Mouse (Mus musculus): ENCODE results near the gene Rnf38. TPM values are rescaled to one million over a fixed set of nuclear protein-coding genes. Genes with fewer than 3 reads are reported as not detected.
A peak's percentile ranks its signal among the peaks of the same experiment; 100 is the strongest.

Rnf38 gene
- polyA plus RNA-seq (2012; rRNA removed) (107 and 164 TPM in 2 replicates), polyA plus RNA-seq (2014; fragmentation: Nextera tagmentation; extraction: Ambion mirVana) (26.8 and 29.3 TPM in 2 replicates)

- no peak for DNase-seq (ENCODE audit: low spot score)
- H3K27me3 ChIP-seq (ENCODE audit: control insufficient read depth, insufficient read depth, low read length), result no peaks in the 10 kb centered on the region
- peak within 1 kb of the TSS; percentile 82 for H3K9ac ChIP-seq (ENCODE audit: low read depth, low read length, severe bottlenecking)
- no peak for ATAC-seq (ENCODE audit: low FRiP score, low read depth)
- peak within 1 kb of the TSS; percentile 78 for H3K4me3 ChIP-seq (replicated peaks; ENCODE audit: low read length)
- TF ChIP-seq POLR2A (IDR thresholded peaks at IDR 0.05; ENCODE audit: borderline replicate concordance, extremely low read depth, insufficient read depth, insufficient read length), result no peak
- H3K27ac ChIP-seq (replicated peaks; ENCODE audit: low read depth, low read length), result peak within 1 kb of the TSS; percentile 92
- H3K36me3 ChIP-seq (ENCODE audit: control insufficient read depth, insufficient read depth, low read length), result no peaks in the 10 kb centered on the region
- H3K4me2 ChIP-seq (replicated peaks; ENCODE audit: low read depth, low read length, severe bottlenecking), result peak within 1 kb of the TSS; percentile 90
- 0% methylated on average over 5 of the region's 61 CpGs for WGBS
- no peaks in the 10 kb centered on the region for H3K9me3 ChIP-seq (ENCODE audit: control insufficient read depth, low read length)
- peaks cover 17% of the 10 kb centered on the region for H3K4me1 ChIP-seq (ENCODE audit: control insufficient read depth, insufficient read depth, low read length)
Observed at GRCm38 (mm10) chr4:44233713-44234003, at the start of gene Rnf38. Gene Rnf38 (minus strand): TSS chr4:44233789.

GRCm38 (mm10) chr4:44281597-44282265, 48.1 kb upstream of the Rnf38 start:
- TF ChIP-seq POLR2A (IDR thresholded peaks at IDR 0.05; ENCODE audit: borderline replicate concordance, extremely low read depth, insufficient read depth, insufficient read length), result no peak
- Histone ChIP-seq H3K9me3 (ENCODE audit: control insufficient read depth, low read length) (no peaks in the 10 kb centered on the region), H3K4me1 (ENCODE audit: control insufficient read depth, insufficient read depth, low read length) (no peaks in the 10 kb centered on the region), H3K9ac (ENCODE audit: low read depth, low read length, severe bottlenecking) (no peak overlapping the region), H3K4me2 (replicated peaks; ENCODE audit: low read depth, low read length, severe bottlenecking) (no peak overlapping the region), H3K4me3 (replicated peaks; ENCODE audit: low read length) (no peak overlapping the region), H3K27me3 (ENCODE audit: control insufficient read depth, insufficient read depth, low read length) (no peaks in the 10 kb centered on the region), H3K27ac (replicated peaks; ENCODE audit: low read depth, low read length) (no peak overlapping the region), H3K36me3 (ENCODE audit: control insufficient read depth, insufficient read depth, low read length) (no peaks in the 10 kb centered on the region)
- DNase-seq (ENCODE audit: low spot score) (no peak), ATAC-seq (ENCODE audit: low FRiP score, low read depth) (no peak)
- 76% methylated on average over 7 of the region's 7 CpGs for whole genome bisulfite sequencing

- no peak for TF ChIP-seq POLR2A (IDR thresholded peaks at IDR 0.05; ENCODE audit: borderline replicate concordance, extremely low read depth, insufficient read depth, insufficient read length)
- no peaks in the 10 kb centered on the region for H3K4me1 ChIP-seq (ENCODE audit: control insufficient read depth, insufficient read depth, low read length)
- no peak overlapping the region for H3K27ac ChIP-seq (replicated peaks; ENCODE audit: low read depth, low read length)
- ATAC-seq (ENCODE audit: low FRiP score, low read depth), result no peak
- no peak overlapping the region for H3K4me2 ChIP-seq (replicated peaks; ENCODE audit: low read depth, low read length, severe bottlenecking)
- H3K27me3 ChIP-seq (ENCODE audit: control insufficient read depth, insufficient read depth, low read length), result no peaks in the 10 kb centered on the region
- 59% methylated on average over 5 of the region's 5 CpGs for WGBS
- H3K36me3 ChIP-seq (ENCODE audit: control insufficient read depth, insufficient read depth, low read length), result no peaks in the 10 kb centered on the region
- no peak overlapping the region for H3K9ac ChIP-seq (ENCODE audit: low read depth, low read length, severe bottlenecking)
- no peak overlapping the region for H3K4me3 ChIP-seq (replicated peaks; ENCODE audit: low read length)
- H3K9me3 ChIP-seq (ENCODE audit: control insufficient read depth, low read length), result no peaks in the 10 kb centered on the region
- no peak for DNase-seq (ENCODE audit: low spot score)
Observed at GRCm38 (mm10) chr4:44271134-44271533, 37.5 kb upstream of the Rnf38 start.

- ATAC-seq (ENCODE audit: low FRiP score, low read depth), result no peak
- Histone ChIP-seq H3K4me2 (replicated peaks; ENCODE audit: low read depth, low read length, severe bottlenecking) (no peak overlapping the region), H3K9me3 (ENCODE audit: control insufficient read depth, low read length) (no peaks in the 10 kb centered on the region), H3K4me1 (ENCODE audit: control insufficient read depth, insufficient read depth, low read length) (no peaks in the 10 kb centered on the region), H3K4me3 (replicated peaks; ENCODE audit: low read length) (no peak overlapping the region), H3K9ac (ENCODE audit: low read depth, low read length, severe bottlenecking) (no peak overlapping the region), H3K36me3 (ENCODE audit: control insufficient read depth, insufficient read depth, low read length) (no peaks in the 10 kb centered on the region), H3K27ac (replicated peaks; ENCODE audit: low read depth, low read length) (no peak overlapping the region), H3K27me3 (ENCODE audit: control insufficient read depth, insufficient read depth, low read length) (no peaks in the 10 kb centered on the region)
- no peak for DNase-seq (ENCODE audit: low spot score)
- no peak for TF ChIP-seq POLR2A (IDR thresholded peaks at IDR 0.05; ENCODE audit: borderline replicate concordance, extremely low read depth, insufficient read depth, insufficient read length)
- WGBS, result 87% methylated on average over 14 of the region's 14 CpGs
Observed at GRCm38 (mm10) chr4:44269376-44269817, 35.8 kb upstream of the Rnf38 start.

- no peak overlapping the region for H3K9ac ChIP-seq (ENCODE audit: low read depth, low read length, severe bottlenecking)
- H3K27me3 ChIP-seq (ENCODE audit: control insufficient read depth, insufficient read depth, low read length), result no peaks in the 10 kb centered on the region
- WGBS, result 77% methylated on average over 6 of the region's 6 CpGs
- no peak for DNase-seq (ENCODE audit: low spot score)
- no peak overlapping the region for H3K4me3 ChIP-seq (replicated peaks; ENCODE audit: low read length)
- ATAC-seq (ENCODE audit: low FRiP score, low read depth), result no peak
- H3K27ac ChIP-seq (replicated peaks; ENCODE audit: low read depth, low read length), result no peak overlapping the region
- H3K4me2 ChIP-seq (replicated peaks; ENCODE audit: low read depth, low read length, severe bottlenecking), result no peak overlapping the region
- no peaks in the 10 kb centered on the region for H3K4me1 ChIP-seq (ENCODE audit: control insufficient read depth, insufficient read depth, low read length)
- H3K36me3 ChIP-seq (ENCODE audit: control insufficient read depth, insufficient read depth, low read length), result no peaks in the 10 kb centered on the region
- no peak for TF ChIP-seq POLR2A (IDR thresholded peaks at IDR 0.05; ENCODE audit: borderline replicate concordance, extremely low read depth, insufficient read depth, insufficient read length)
- no peaks in the 10 kb centered on the region for H3K9me3 ChIP-seq (ENCODE audit: control insufficient read depth, low read length)
Observed at GRCm38 (mm10) chr4:44267437-44267836, 33.8 kb upstream of the Rnf38 start.
